Mouse (Mus musculus): ENCODE results near the gene Cntn2.
A peak's percentile ranks its signal among the peaks of the same experiment; 100 is the strongest.

DNA sequence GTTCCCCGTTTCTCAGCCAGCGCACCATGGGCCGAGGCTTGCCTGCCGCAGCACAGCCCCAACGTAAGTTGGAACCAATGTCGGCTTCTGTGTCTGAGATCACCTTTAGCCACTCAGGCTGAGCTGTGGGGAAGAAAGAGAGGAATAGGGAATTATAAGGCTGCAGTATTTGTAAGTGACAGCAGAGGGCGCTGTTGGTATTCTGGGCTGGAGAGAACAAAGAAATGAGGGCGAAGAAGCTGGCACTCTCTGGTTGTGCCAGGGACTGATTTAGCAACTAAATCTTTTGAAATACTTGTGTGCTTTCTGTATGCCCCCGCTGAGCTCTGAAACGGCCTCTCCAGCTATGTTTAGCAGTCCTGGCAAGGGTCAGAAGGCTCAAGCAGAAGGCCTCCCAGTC lies 17.2 kb downstream of the Cntn2 start:
- TF ChIP-seq CTCF (conservative IDR thresholded peaks at IDR 0.05; ENCODE audit: insufficient read depth, insufficient read length, low read depth, low read length) (peak; percentile 76), POLR2A (IDR thresholded peaks at IDR 0.05; ENCODE audit: low read depth, low read length) (no peak)
